Comparison of ENCODE assay signal across 27 mouse cellular contexts in the genomic region with DNA sequence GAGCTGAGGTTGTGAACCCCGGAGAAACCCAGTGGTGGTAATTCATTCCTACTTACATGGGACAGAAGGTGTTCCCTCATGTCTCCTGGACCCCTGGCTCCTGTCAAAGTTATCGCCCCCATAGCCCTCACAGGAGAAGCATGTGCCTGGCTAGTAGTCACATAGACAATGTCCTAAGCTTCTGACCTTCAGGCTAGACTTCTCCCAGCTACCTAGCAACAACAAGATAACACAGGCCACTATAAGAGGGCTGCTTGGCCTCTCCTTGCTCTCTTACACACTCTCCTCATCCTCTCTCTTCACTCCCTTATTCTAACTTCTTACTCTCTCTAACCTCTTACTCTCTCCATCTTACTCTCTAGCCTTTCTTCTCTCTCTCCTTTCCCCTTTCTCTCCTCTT. TPM values are rescaled to one million over a fixed set of nuclear protein-coding genes. Genes with fewer than 3 reads are reported as not detected.
DNase-seq lines count a peak whose midpoint lies in the region; ATAC-seq and TF ChIP-seq lines count a peak whose summit lies in the region.
"Had no signal": no experiment of that assay in that cellular context is flagged by ENCODE, and none has a peak within 500 bp of the region (broad histone marks: within the 10 kb centered on the region; RNA-seq: fewer than 3 reads in every experiment).

No protein-coding gene starts in this region.

- no peaks in the 10 kb centered on the region for H3K9me3 ChIP-seq in heart, embryonic 13.5 days
- H3K9me3 ChIP-seq in midbrain, embryonic 10.5 days (replicated peaks) = no peaks in the 10 kb centered on the region
- no peaks in the 10 kb centered on the region for H3K9me3 ChIP-seq in midbrain, postnatal 0 days (ENCODE audit: low read length)
- no peaks in the 10 kb centered on the region for H3K9me3 ChIP-seq in heart, embryonic 16.5 days (replicated peaks; ENCODE audit: control insufficient read depth, low read length)
- H3K9me3 ChIP-seq: embryonic facial prominence, embryonic 12.5 days; forebrain, embryonic 10.5 days; forebrain, embryonic 15.5 days; hindbrain, embryonic 12.5 days; intestine, embryonic 15.5 days had no signal

- TF ChIP-seq CTCF in midbrain, postnatal 0 days (IDR thresholded peaks at IDR 0.05) = no peak

- no peak overlapping the region; the same call in 1 of the 2 replicates for H3K4me3 ChIP-seq in heart, embryonic 13.5 days
- H3K4me3 ChIP-seq in midbrain, embryonic 10.5 days = no peak overlapping the region
- H3K4me3 ChIP-seq in midbrain, postnatal 0 days (ENCODE audit: low read depth, low read length) = no peak overlapping the region
- no peak overlapping the region for H3K4me3 ChIP-seq in heart, embryonic 16.5 days (ENCODE audit: low read length)
- H3K4me3 ChIP-seq: embryonic facial prominence, embryonic 12.5 days; forebrain, embryonic 10.5 days; forebrain, embryonic 15.5 days; hindbrain, embryonic 12.5 days; intestine, embryonic 15.5 days had no signal

- H3K36me3 ChIP-seq in heart, embryonic 13.5 days = peaks cover 25% of the 10 kb centered on the region
- peaks cover 30% of the 10 kb centered on the region for H3K36me3 ChIP-seq in midbrain, embryonic 10.5 days
- H3K36me3 ChIP-seq in midbrain, postnatal 0 days (ENCODE audit: insufficient read depth, low read length) = no peaks in the 10 kb centered on the region
- H3K36me3 ChIP-seq in heart, embryonic 16.5 days (ENCODE audit: control insufficient read depth, insufficient read depth) = peaks cover 10% of the 10 kb centered on the region
- H3K36me3 ChIP-seq: embryonic facial prominence, embryonic 12.5 days; forebrain, embryonic 15.5 days; hindbrain, embryonic 12.5 days; intestine, embryonic 15.5 days had no signal

- intact Hi-C loops in heart, postnatal 14 days (cut with DNase I) = no loop called here
- intact Hi-C loops in heart, postnatal 10 days (cut with DNase I) = no loop called here

- no peak; the same call in 1 of the 2 replicates for ATAC-seq in heart, embryonic 13.5 days (ENCODE audit: extremely low read depth, insufficient number of reproducible peaks, low FRiP score, low TSS enrichment)
- ATAC-seq in midbrain, postnatal 0 days (ENCODE audit: low FRiP score) = no peak
- ATAC-seq in heart, embryonic 16.5 days (replicated peaks; ENCODE audit: extremely low read depth, insufficient read depth, low FRiP score) = 0 out of 2 replicates have a peak, but pooled peaks have one; percentile 35
- ATAC-seq: forebrain, embryonic 15.5 days; hindbrain, postnatal 0 days; intestine, embryonic 15.5 days had no signal

- WGBS in heart, embryonic 13.5 days = 44% methylated on average over 2 of the region's 2 CpGs
- WGBS in midbrain, embryonic 10.5 days = 89% methylated on average over 2 of the region's 2 CpGs
- WGBS in midbrain, postnatal 0 days = 70% methylated on average over 2 of the region's 2 CpGs
- WGBS in heart, embryonic 16.5 days = 56% methylated on average over 2 of the region's 2 CpGs

- DNase-seq in heart, postnatal 14 days = no peak
- DNase-seq in midbrain, embryonic 10.5 days (ENCODE audit: low spot score) = no peak
- DNase-seq in midbrain, postnatal 0 days (ENCODE audit: low spot score) = no peak
- DNase-seq in heart, postnatal 10 days = peak; percentile 19 to 32
- DNase-seq in urinary bladder, postnatal 25 days (ENCODE audit: low spot score) = no peak
- DNase-seq: adrenal gland, postnatal 25 days; B cell, adult 2 months; cerebellum, adult 11-12 months; cerebellum, adult 9-11 months; embryo, embryonic 11 days; gastrocnemius, postnatal 25 days; kidney, adult 2 months; kidney, postnatal 4 days; layer of hippocampus, postnatal 36 days; left cerebral cortex, postnatal 4 days; lung, postnatal 36 days; spleen, adult 18-20 months; thymus, postnatal 14 days had no signal

- peaks cover 49% of the 10 kb centered on the region for H3K4me1 ChIP-seq in heart, embryonic 13.5 days
- peaks cover 19% of the 10 kb centered on the region for H3K4me1 ChIP-seq in midbrain, embryonic 10.5 days
- no peaks in the 10 kb centered on the region for H3K4me1 ChIP-seq in midbrain, postnatal 0 days (ENCODE audit: insufficient read depth, low read length)
- H3K4me1 ChIP-seq in heart, embryonic 16.5 days (ENCODE audit: control insufficient read depth, insufficient read depth, low read length) = peaks cover 17% of the 10 kb centered on the region
- H3K4me1 ChIP-seq: forebrain, embryonic 15.5 days had no signal

- no peaks in the 10 kb centered on the region for H3K27me3 ChIP-seq in heart, embryonic 13.5 days (replicated peaks)
- no peaks in the 10 kb centered on the region for H3K27me3 ChIP-seq in midbrain, embryonic 10.5 days (ENCODE audit: low read depth, poor library complexity, severe bottlenecking)
- H3K27me3 ChIP-seq in midbrain, postnatal 0 days (ENCODE audit: insufficient read depth, low read length) = no peaks in the 10 kb centered on the region
- H3K27me3 ChIP-seq in heart, embryonic 16.5 days (ENCODE audit: control insufficient read depth, insufficient read depth, low read length) = no peaks in the 10 kb centered on the region
- H3K27me3 ChIP-seq: embryonic facial prominence, embryonic 12.5 days; forebrain, embryonic 15.5 days; hindbrain, embryonic 12.5 days; intestine, embryonic 15.5 days had no signal

- peak overlapping the region; percentile 52 for H3K4me2 ChIP-seq in heart, embryonic 13.5 days
- H3K4me2 ChIP-seq in midbrain, postnatal 0 days (ENCODE audit: low read depth, low read length, poor library complexity, severe bottlenecking) = no peak overlapping the region
- H3K4me2 ChIP-seq in heart, embryonic 16.5 days (ENCODE audit: low read depth, low read length) = peak overlapping the region; percentile 20
- H3K4me2 ChIP-seq: embryonic facial prominence, embryonic 12.5 days; forebrain, embryonic 15.5 days; hindbrain, embryonic 12.5 days; intestine, embryonic 15.5 days had no signal

- H3K9ac ChIP-seq in heart, embryonic 13.5 days = peak overlapping the region; percentile 66; the same call in 1 of the 2 replicates
- no peak overlapping the region for H3K9ac ChIP-seq in midbrain, postnatal 0 days (replicated peaks; ENCODE audit: low read length, poor library complexity, severe bottlenecking)
- no peak overlapping the region for H3K9ac ChIP-seq in heart, embryonic 16.5 days (ENCODE audit: low read length)
- H3K9ac ChIP-seq: embryonic facial prominence, embryonic 12.5 days; forebrain, embryonic 15.5 days; hindbrain, embryonic 12.5 days; intestine, embryonic 15.5 days had no signal

- peak overlapping the region; percentile 83 for H3K27ac ChIP-seq in heart, embryonic 13.5 days (replicated peaks)
- peak overlapping the region; percentile 66; the same call in 1 of the 2 replicates for H3K27ac ChIP-seq in midbrain, embryonic 10.5 days (replicated peaks)
- H3K27ac ChIP-seq in midbrain, postnatal 0 days (ENCODE audit: low read depth, low read length) = no peak overlapping the region
- H3K27ac ChIP-seq in heart, embryonic 16.5 days (ENCODE audit: low read length) = peak overlapping the region; percentile 17
- H3K27ac ChIP-seq: embryonic facial prominence, embryonic 12.5 days; forebrain, embryonic 10.5 days; forebrain, embryonic 15.5 days; hindbrain, embryonic 12.5 days; hindbrain, postnatal 0 days; intestine, embryonic 15.5 days; kidney, postnatal 0 days had no signal

RNA-seq across cellular contexts. Expression of gene Brd4, which starts 27.1 kb away (rescaled TPM):
- 58.8 and 64.2 TPM in 2 replicates for polyA plus RNA-seq in heart, embryonic 13.5 days (2015; fragmentation: Nextera tagmentation; extraction: Ambion mirVana)
- total RNA-seq in heart, postnatal 14 days (2021) = 10 to 100 TPM; 64.0 to 67.4 TPM
- 110 and 112 TPM in 2 replicates for polyA plus RNA-seq in midbrain, embryonic 10.5 days (2016; fragmentation: Nextera tagmentation; extraction: Ambion mirVana)
- total RNA-seq in midbrain, postnatal 0 days (2014; rRNA removed) = 49.2 and 49.7 TPM in 2 replicates
- polyA plus RNA-seq in midbrain, postnatal 0 days (2015; fragmentation: Nextera tagmentation; extraction: Ambion mirVana) = 68.0 and 81.6 TPM in 2 replicates
- 54.1 and 55.4 TPM in 2 replicates for polyA plus RNA-seq in heart, embryonic 16.5 days (2015; fragmentation: Nextera tagmentation; extraction: Ambion mirVana)
- total RNA-seq in heart, postnatal 10 days (2021) = 10 to 100 TPM; 75.4 to 77.0 TPM

Comparison
In these comparisons a context has a peak if more than half of its experiments do, and no peak if none do; other contexts are left out.
1. DNase-seq: peak in heart, postnatal 10 days (2 of 2); none in heart, postnatal 14 days (0 of 2), midbrain, embryonic 10.5 days (single experiment), midbrain, postnatal 0 days (single experiment) and urinary bladder, postnatal 25 days (single experiment).